Mouse (Mus musculus) cerebellum, postnatal 25 days (tissue): ENCODE measurements around the gene Odf3l2.

ENCODE experiments used
- DNase-seq, 2 experiments: peaks; one replicate each; pipeline ENCODE4 v3.0.0; 2021; ENCODE audit warnings: mixed read lengths in 2 of 2

The Odf3l2 gene

GRCm38 (mm10) chr10:79645711-79646110, at the start of gene Odf3l2:
Gene Odf3l2, minus strand, starts transcription at chr10:79645738.
- DNase-seq, result no peak

DNA sequence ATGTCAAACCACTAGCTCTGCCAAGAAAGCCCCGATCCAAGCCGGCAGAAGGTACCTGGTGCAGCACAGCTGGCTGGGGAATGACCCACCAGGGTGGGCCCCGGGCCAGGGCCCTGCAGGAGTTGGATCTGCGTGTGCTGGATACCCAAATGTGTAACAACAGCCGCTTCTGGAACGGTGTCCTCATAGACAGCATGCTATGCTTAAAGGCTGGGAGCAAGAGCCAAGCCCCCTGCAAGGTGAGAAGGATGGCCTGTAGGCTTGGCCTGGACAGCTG, 48.8 kb upstream of the Odf3l2 start:
- DNase-seq, result peak in 1 of 2 experiments; percentile 52

- peak in 1 of 2 experiments; percentile 35 for DNase-seq
These were observed 48.2 kb upstream of the Odf3l2 start for GRCm38 (mm10) chr10:79693580-79694378.

- DNase-seq, result no peak
These were observed 46.5 kb upstream of the Odf3l2 start for GRCm38 (mm10) chr10:79691986-79692548.

DNA sequence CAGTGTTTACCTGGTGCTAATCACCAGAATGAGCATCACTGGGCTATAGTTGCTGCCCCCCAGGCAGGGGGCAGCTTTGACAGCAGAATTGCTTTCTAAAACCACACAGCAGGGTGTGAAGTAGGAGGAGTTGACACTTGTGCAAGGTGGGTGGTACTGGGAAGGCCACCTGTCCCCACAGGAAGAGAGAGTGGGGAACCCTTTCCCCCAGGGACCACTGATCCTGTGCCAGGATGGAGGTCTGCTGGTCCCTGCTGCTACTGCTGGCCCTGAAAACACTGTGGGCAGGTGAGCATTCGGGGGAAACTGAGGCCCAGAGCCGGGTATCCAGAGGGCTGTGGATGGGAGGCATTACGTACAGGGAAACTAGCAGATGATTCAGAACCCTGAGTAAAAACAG, 43.6 kb upstream of the Odf3l2 start:
- peak in 1 of 2 experiments; percentile 17 for DNase-seq

- DNase-seq, result no peak
These were observed 43.2 kb upstream of the Odf3l2 start, which contains the start of gene Gzmm for GRCm38 (mm10) chr10:79688720-79689119. Gene Gzmm, plus strand, starts transcription at chr10:79689020.

GRCm38 (mm10) chr10:79687513-79687912, 42.0 kb upstream of the Odf3l2 start:
- DNase-seq, result no peak

- no peak for DNase-seq
These were observed 41.2 kb upstream of the Odf3l2 start for GRCm38 (mm10) chr10:79686691-79687090.

DNA sequence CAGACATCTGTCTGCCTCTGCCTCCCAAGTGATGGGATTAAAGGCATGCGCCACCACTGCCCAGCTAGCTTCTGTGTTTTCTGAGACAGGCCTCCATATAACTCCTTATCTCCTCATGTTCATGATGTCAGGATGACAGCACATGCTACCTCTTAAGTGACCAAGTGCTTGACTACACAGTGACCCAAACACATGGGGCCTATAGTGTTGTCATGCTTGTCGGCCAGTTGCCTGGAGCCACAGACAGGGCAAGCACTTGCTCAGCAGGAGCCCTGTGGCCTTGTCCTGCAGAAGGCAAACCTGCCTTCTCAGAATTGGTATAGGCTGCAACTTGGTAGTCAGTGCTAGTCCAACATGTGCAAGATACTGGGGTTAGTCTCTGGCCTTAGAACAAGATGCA, 40.7 kb upstream of the Odf3l2 start:
- no peak for DNase-seq

GRCm38 (mm10) chr10:79684770-79685600, 39.4 kb upstream of the Odf3l2 start:
- DNase-seq, result no peak

DNA sequence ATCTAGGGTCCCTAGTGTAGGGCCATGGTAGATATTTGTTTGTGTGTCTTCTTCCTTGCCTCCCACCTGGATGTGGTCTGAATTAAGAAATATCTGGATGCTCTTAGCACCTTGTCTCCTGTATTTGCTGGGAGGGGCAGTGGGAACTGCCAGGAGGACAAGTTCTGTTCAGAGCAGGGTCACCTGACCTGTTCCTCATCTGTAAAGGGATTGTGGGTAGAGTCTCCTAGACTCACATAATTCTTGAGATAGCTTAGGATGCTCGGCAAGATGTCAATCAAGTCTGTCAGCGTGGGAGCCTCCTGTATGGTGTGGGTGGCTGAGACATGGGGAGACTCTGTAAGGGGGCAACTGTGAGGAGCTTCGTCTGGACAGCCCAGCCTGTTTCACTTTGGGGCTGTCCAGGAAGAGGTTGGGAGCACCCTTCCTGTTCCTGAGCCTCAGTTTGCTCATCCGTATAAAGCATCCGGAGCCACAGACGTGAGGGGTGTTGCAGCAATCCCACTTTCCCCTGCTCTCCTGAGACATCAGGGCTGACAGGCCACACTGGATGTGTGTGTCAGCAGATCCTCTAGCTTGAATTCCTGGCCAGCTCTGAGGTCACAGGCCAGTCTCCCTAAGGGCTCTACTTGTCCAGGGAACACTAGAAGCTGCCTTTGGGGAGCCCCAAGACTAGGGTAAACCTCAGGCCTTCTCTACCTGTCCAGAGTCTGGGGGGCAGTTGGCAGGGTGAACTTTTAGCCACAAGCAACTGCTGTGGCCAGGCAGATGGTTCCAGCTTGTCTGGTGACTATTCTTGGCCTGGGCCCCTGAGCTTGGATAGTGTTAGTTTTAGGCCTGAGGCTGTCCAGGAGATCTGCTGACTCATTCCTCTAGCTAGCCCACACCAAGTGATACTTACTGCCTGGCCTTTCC, 38.4 kb upstream of the Odf3l2 start:
- no peak for DNase-seq

DNA sequence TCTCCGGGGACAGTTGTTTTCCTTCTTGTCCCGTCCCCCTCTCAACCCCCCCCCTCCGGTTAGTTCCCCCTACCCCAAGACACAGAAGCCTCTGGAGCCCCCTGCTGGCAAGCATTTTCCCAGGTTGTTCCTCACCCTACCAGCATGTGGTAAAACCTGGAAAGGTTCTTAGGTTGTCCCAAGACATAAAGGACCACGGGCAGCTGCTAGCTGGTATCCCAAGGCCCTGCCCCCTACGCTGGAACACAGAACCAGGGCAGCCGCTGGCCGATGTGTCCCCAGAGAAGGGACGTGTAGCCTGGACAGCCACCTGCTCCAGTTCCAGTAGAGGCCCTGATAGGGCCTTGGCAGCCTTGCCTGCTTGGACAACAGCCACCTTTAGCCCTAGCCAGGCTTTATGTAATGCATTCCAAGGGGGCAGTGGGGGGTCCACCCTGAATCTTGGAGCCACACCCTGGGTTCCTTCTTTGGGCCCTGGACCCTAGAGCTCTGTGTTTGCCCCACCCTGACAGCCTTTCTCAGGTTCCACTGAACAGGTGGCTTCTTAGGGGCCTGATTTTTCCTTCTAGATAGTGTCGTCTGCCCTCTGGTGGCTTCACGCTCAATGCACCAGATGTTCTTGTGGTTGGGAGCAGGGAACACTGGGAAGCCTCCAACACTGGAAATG, 37.5 kb upstream of the Odf3l2 start:
- DNase-seq, result peak; percentile 54 to 68

DNA sequence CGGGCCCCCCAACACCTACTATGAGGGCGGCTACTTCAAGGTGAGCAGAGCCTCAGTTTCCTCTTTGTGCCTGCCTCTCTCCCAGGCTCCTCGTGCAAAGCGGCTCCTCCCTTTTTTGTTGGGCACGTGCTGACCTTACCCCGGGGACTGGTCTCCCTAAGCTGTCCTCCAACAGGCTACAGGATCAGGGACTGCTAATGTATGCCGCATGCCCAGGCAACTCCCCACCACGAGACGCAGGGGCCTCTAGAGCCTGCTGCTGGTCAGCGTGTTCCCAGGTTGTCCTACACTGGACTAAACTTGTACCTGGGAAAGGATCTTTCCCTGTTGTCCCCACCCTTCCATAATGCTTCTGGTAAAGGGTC, 37.0 kb upstream of the Odf3l2 start:
- DNase-seq, result no peak

DNA sequence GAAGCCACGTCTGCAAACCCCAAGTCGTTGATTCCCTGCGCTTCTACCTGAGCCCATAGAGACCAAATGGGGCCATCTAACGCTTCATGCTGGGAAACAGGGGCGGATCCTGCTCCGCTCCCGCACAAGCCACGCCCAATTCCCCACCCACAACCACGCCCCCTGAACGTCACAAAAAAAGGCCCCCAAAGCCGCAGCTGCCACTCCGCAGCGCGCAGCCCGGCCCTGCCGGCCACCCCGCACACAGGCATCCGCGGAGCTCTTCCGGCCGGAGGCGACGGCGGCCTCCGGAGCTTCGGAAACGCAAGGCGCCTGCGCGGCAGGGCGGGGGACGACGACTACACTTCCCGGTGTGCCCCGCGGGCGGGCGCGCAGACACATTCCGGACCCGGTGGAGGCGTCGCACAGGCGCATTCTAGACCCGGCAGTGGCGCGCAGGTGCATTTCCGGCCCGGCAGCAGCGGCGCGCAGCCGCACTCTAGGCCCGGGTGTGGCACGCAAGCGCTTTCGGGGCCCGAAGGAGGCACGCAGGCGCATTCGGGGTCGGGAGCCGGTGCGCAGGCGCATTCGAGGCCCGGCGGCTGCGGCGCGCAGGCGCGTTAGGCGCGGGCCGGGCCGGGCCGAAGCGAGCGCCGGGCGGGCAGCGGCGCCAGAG, 36.2 kb upstream of the Odf3l2 start, which contains the start of gene Cdc34:
Gene Cdc34, plus strand, starts transcription at position 605 of the 655 bp plus-strand sequence.
- peak; percentile 99 to 100 for DNase-seq

DNA sequence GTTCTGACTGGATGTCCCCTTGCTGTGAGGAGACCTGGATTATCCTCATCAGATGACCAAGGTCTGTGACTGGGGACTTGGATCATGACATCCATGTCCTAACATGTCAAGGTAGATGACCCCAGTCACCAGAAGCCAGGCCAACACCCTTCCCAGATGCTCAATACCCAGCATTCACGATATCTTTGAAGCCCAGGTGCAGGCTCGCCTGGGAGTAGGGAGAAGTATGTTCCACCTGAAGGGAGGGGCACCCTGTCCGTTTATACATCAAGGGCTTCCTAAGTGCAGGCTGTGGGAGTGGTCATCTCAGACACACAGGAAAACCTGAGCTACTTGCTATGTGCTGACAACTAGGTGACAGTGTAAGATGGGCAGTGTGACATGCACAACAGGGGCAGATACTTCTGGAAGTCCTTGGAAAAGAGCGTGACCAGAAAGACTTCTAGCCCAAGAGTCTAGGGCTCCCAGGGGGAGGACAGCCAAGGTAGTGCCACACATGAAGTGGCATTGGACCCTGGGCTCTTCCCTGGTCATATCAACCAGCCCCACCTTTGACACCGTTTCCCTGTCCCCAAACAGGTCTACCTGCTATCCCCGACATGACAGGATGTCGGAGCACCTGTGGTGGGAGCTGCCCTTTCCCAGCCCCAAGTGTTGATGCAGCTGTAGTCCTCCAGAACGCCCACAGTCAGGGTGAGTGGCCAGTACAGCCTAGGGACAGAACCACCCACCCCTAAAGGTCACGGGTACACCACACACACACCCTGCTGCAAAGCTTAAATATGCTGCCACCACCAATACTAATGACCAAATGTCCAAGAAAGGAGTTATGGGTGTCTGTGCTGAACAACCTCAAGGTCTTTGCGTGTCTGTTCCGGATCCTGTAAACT, 35.3 kb upstream of the Odf3l2 start:
- peak in 1 of 2 experiments; percentile 47 for DNase-seq

GRCm38 (mm10) chr10:79675346-79676035, 30.0 kb upstream of the Odf3l2 start:
- no peak for DNase-seq

DNA sequence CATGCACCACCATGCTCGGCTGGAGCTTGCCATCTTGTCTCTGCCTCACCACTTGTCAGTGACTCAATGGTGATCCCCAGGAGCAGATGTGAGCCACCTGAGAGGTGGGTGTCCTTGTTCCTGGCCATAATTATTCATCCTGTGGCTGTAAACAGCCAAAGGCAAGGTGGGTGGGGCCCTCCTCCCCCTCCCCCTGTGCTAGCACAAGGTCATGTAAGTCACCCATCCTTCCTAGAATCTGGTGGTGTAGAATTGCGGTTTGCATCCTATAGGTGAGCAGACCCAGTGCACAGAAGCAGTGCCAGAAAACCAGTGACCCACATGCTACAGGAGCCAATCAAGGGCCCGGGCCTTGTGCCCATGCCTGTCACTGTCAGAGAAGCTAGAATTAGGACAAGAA, 27.5 kb upstream of the Odf3l2 start:
- DNase-seq, result no peak

- no peak for DNase-seq
These were observed 26.5 kb upstream of the Odf3l2 start for GRCm38 (mm10) chr10:79672088-79672455.

- no peak for DNase-seq
These were observed 26.0 kb upstream of the Odf3l2 start for GRCm38 (mm10) chr10:79671396-79672087.
